Mouse (Mus musculus): ENCODE measurements around the gene Lman2. TPM values are rescaled to one million over a fixed set of nuclear protein-coding genes. Genes with fewer than 3 reads are reported as not detected.

The Lman2 gene
- total RNA-seq (2021) = 10 to 100 TPM; 47.5 to 51.0 TPM
- long read RNA-seq, experiment 1, full-length matches to known transcripts = 112 of 127 reads
- long read RNA-seq, experiment 1, partial matches to known transcripts = 5 of 127 reads
- long read RNA-seq, experiment 1, other reads (novel, unspliced or antisense) = 10 of 127 reads
- long read RNA-seq, experiment 2, full-length matches to known transcripts = 119 of 129 reads
- long read RNA-seq, experiment 2, partial matches to known transcripts = 4 of 129 reads
- long read RNA-seq, experiment 2, other reads (novel, unspliced or antisense) = 6 of 129 reads

DNA sequence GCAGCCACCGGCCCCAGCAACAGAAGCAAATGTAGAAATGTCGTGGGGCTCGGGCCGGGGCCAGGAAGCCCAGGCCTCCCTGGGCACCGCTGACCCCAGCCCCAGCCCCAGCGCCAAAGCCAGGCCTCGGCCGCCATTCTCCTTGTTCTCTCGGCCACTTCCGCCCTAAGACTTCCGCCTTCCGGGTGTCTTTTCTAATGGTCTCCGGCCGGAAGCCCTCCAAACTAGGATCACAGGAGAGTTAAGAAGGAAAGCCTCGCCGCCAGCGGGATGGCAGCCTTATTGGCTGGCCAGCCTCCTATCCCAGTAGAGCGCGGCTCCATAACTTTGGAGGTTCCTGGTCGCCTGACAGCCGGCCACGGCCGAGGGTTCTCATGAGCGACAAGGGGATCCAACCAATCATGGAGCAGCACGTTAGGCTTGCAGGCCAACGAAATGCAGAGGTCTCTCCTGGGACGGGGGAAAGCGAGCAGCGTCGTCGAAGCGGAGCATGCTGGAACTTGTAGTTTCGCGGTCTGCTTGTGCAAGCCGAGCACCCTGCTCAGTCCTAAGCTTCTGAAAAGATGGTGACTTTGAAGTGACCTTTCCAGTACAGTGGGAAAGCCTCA lies at the start of gene Lman2:
Lman2 (minus strand) TSS at position 331 of the 608 bp plus-strand sequence.
- DNase-seq (ENCODE audit: low spot score in 2 of 2) = peak; percentile 98 to 99
- intact Hi-C loops (cut with DNase I) = no loop called here

DNA sequence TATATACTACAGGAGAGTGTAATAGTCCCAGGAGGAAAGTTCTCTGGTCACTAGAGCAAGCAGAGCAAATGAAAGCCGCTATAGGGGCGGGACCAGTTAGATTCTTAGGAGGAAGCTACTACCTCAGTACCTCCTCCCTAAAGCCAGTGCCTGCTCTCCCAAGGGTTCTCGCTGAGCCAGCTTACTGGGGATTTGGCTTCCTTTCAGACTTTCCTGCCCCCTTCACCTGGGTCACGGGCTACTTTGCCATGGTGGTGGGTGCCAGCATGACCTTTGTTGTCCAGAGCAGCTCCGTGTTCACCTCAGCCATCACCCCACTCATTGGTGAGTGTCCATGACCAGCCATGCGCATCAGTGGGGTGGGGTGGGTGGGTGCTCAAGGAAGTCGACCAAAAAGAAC lies 49.2 kb upstream of the Lman2 start:
- no peak for DNase-seq (ENCODE audit: low spot score in 2 of 2)
- intact Hi-C loops (cut with DNase I) = no loop called here

DNA sequence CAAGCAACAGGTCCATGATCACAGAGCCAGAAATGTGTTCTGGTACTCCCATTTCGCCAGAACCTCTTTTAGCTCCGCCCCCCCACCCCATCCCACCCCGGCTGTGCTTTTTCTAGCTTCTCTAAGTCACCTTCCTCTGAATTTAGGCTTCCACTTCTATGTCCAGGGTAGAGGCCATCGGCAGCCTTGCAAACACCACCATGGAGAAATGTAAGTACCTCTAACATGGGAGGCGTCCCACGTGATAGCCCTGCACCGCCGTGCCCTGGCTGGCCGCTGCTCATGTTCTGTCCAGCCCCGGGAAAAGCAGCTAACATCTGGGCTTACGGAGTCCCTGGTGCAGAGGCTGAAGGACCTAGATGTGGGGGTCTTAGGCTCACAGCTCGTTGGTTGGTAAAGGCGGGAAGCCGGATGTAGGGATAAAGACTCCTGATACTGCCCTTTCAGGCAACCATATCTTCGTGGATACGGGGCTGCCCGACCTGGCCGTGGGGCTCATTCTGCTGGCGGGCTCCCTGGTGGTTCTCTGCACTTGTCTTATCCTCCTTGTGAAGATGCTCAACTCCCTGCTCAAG lies 46.0 kb upstream of the Lman2 start:
- intact Hi-C loops (cut with DNase I) = no loop called here

DNA sequence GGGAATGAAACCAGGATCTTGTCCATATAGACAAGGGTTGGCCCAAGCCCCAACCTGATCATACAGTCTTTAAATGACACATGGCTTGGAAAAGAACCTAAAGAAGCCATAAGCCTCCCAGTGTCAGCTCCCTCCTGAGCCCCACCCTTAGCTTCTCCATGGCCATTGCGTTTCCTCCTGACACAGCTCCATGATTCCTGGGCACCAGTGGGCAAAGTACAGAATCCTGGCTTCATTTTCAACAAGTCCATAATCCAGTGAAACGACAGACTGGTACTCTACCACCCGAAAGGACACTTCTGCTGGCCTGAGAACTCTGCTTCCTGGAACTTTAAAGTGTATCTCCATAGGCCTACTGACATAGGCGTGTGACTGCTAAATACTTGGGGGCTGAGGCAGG lies 44.8 kb upstream of the Lman2 start:
- DNase-seq (ENCODE audit: low spot score in 2 of 2) = no peak
- intact Hi-C loops (cut with DNase I) = no loop called here

More for the DNA sequence above, 46.0 kb upstream of the Lman2 start:
- no peak for DNase-seq (ENCODE audit: low spot score in 2 of 2)

DNA sequence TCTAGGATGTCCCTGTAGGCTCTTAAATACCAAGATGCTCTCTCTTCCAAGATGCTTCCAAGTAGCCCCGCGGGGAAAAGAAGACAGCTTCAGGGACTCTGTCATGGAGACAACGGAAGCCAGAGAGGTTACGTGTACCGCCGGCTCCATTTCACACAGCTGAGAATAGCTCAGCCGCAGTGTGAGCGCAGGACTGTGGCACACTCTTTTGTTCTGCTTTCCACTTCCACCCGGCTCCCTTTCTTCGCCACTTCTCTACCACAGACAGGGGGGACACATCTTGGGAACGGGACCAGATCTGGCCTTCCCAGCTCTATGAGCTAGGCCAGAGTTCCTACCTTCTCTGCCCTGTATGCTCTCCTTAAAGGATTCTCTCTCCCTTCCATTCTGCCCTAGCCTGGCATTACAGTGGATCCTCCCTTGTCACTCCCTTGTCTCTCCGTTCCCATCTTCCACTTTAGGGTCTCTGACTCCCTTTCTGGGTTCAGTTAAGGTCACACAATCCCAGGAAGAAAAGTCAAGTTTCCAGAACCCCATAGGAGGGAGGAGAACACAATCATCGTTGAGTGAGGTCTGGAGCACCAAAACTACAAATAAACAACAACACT lies 43.3 kb upstream of the Lman2 start:
- no peak for DNase-seq (ENCODE audit: low spot score in 2 of 2)
- intact Hi-C loops (cut with DNase I) = loop anchor here (2.0 kb wide), 1 partner anchor 111 kb away; no protein-coding TSS in a partner anchor

DNA sequence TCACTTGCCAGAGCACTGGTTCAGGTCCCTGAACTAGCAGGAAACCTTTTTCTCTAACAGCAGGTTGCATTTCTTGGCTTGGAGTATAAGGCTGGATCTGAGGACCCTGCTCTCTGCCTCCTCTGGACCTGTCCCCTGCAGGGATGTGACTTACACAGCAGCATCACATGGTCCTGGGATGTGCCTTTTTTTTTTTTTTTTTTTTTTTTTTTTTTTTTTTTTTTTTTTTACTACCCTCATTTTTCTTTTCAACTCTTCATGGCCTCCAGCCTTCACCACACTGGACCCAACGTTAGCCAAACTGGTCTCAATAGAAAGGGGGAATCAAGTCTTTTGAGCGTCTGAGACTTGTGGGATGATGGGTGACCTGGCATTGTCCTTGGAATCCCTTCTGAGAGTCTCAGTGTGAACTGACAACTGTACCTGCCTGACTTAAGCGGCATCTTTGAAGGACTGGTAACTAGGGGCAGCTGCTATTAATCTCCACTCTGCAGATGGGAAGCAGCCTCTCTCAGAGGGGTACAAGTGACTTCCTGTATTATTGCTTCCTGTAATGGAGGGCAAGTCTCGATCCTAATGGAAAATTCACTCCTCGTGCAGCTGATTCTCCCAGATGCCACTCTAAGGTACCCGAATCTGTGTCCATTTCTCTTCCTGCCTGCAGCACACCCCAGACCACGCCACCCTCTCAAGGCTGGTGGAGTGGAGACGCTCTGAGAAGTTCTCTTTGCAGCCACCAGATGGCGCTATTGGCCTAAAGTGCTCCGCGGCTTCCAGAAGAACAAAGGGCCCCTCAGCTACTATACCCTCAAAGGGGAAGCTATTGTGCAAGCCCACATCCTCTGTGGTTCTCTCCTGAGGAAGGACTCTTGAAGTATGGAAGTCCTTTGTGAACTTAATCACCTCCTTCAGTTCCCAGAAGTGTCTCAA lies 42.5 kb upstream of the Lman2 start:
- peak; percentile 79 to 87 for DNase-seq (ENCODE audit: low spot score in 2 of 2)
- intact Hi-C loops (cut with DNase I) = loop anchor here (2.0 kb wide), 1 partner anchor 112 kb away; no protein-coding TSS in a partner anchor

DNA sequence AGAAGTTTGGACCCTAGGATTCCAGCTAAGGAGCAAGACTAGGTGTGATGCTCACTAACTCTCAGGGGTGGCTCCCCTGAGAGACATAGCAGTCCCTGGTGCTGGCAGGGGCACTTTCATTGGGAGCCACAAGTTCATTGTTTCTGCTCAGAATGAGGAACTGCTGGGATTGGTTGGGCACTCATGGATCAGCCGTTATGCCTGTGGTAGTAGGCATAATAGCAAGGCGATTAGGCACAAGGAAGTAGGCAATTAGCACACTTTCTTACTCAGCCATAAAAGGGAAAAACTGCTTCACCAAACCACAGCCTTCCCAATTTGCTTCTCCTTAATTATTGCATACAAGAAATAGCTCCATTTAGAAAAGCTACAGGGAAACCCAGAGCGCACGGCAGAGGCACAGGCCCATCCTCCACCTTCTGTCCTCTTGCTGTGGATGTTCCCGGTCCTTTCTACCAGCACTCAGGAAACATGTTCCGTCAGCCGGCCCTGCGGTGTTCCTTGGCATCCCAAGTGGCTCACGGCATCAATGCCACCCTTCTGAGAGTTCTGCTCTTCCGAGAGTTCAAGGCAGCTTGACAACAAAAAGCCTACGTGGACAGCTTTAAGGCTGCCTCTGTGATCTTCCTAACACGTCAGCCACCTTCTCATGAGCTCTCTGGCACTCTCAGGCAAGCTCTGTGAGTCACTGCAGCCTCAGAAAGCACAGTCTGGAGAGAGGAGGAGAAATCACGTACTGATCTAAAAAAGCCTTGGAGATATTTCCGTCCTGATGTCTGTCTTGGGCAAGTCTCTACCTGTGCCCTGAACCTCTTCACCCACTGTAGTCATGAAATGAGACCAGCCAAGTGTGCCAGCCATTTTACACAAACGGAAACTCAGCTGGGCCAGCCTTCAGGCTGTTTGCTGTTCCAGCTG lies 41.6 kb upstream of the Lman2 start:
- intact Hi-C loops (cut with DNase I) = loop anchor here (2.0 kb wide), 1 partner anchor 113 kb away; no protein-coding TSS in a partner anchor
- DNase-seq (ENCODE audit: low spot score in 2 of 2) = peak; percentile 49 to 62

DNA sequence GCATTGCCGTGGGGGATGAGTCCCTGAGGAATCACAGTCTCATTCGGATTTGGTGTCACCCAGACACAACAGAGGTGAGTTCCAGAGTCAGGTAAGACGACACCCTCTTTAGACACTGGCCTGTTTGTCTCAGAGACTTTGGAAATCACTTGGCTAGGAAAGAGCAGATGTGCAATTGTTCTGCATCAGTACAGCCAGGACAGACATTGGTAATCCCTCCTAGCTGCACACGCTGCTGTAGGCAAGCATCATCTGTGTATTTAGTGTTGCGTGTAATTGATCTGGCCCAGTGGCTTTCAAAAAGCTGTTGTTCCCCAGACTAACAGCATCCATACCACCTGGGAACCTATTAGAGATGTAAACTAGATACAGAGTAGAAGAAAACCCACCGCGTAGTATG lies 40.7 kb upstream of the Lman2 start:
- intact Hi-C loops (cut with DNase I) = no loop called here
- no peak for DNase-seq (ENCODE audit: low spot score in 2 of 2)

DNA sequence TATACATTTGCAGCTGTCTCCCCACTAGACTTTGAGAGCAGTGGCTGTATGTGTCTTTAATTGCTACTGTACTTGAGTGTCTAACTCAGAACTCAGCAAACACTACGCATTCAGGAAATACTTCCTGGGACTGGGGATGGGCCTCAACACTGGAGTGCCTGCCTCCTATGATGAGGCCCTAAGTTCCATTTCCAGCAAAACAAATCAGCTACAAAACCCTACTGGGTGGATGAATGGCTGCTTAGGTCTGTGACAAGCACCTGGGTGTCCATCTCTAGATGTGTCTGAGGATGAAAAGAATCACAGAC lies 37.4 kb upstream of the Lman2 start:
- DNase-seq (ENCODE audit: low spot score in 2 of 2) = no peak
- intact Hi-C loops (cut with DNase I) = no loop called here

DNA sequence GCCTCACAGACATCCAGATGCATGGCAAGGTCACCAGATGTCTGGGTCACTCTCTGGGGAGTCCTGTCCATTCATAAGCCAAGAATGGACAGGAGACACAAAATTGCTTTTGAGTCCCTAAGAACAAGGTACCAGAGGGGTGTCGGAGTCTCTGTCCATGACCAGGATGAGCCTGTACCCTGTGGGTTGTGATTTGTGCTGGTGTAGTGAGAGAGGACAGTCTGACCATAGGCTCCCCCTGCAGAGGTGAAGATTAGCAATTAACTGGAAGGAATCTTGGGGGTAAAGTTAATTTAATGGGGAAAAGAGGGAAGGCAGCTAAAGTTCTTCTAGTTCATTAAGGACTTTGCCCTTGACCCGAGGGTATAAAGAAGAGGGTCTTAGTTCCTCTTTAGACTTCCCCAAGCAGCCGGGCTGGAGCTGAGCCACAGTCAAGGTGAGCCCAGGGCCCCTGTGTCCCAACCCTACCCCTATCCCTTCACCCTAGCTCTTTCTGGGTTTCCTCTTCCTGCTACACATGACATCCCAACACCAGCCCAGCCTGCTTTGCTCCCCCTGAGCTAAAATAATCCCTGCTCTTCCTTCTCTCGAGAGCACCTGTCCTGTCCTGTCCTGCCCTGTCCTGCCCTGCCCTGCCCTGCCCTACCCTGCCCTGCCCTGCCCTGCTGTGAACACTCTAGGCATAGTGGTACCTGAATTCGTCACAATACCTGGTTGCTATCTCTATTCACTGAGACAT lies 36.9 kb upstream of the Lman2 start:
- intact Hi-C loops (cut with DNase I) = loop anchor here (5.0 kb wide), 1 partner anchor 62 kb away; no protein-coding TSS in a partner anchor
- no peak for DNase-seq (ENCODE audit: low spot score in 2 of 2)

DNA sequence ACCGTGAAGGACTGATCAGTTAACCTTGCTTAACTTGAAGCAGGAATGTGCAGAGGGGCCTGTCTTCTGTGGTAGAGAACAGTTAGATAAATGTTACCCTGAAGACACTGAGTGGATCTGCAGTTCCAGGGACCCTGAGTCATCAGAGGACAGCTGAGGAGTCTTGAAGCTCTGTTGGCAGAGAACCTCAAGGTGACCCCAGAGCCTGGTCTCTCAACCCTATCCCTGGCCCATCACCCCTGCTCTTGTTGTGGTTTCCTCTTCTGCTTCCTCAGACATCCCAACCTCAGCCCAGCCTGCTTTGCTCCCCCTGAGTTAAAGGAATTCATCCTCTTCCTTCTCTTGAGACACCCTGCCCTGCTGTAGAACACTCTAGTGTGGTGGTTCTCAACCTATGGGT lies 35.5 kb upstream of the Lman2 start, which contains the start of gene Slc34a1:
Slc34a1 (plus strand) TSS at position 100 of the 400 bp plus-strand sequence.
- no peak for DNase-seq (ENCODE audit: low spot score in 2 of 2)
- intact Hi-C loops (cut with DNase I) = loop anchor here (5.0 kb wide), 1 partner anchor 61 kb away; no protein-coding TSS in a partner anchor

DNA sequence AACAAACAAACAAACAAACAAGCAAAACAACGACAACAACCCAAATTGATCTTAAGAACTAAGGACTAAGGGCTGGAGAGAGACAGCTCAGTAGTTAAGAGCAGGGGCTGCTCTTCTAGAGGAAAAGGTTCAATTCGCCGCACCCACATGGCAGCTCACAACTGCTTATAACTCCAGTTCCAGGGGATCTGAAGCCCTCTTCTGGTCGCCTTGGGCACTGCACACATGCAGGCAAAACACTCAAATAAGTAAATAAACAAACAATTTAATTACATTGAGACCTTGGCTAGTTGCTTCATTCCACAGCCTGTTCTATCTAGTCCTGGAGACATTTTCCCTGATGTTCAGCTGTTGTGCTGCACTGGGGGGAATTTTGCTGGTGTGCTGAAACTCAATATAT lies 30.4 kb upstream of the Lman2 start:
- no peak for DNase-seq (ENCODE audit: low spot score in 2 of 2)
- intact Hi-C loops (cut with DNase I) = no loop called here

DNA sequence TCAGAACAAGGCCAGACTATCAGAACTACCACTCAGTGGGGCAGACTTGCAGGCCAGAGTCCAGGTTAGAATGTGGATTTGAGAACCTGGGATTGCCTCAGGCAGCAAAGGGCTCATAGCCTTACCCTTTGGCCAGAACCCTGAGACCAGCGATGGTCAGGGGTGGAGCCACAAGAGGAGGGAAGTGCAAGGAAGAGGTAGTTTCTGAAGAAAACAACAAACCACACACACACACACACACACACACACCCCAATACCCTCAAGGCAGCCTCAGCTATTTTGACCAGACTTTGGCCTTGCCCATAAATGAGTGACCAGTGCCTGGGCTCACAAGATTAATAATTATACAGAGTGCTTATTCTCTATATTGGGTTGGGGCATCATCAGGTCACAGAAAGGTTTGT lies 29.0 kb upstream of the Lman2 start:
- no peak for DNase-seq (ENCODE audit: low spot score in 2 of 2)
- intact Hi-C loops (cut with DNase I) = no loop called here

DNA sequence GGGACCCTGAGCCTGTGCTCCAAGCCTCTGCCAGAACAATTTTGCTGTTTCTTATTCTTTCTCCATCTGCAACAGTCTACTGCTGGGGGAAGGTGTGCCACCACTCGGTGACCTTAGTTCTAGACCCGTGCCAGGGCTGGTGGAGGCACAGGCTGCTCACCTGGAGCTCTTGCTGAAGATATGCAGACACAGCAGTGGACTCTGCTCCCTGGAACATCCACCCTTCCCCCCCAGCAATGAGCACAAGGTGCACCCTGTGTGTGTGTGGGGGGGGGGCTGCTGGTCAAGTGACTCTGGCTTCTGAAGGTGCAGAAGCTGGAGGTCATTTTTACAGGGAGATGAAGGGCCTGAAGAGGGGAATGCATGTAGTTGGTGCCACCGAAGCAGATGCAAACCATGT lies 28.1 kb upstream of the Lman2 start:
- intact Hi-C loops (cut with DNase I) = no loop called here
- no peak for DNase-seq (ENCODE audit: low spot score in 2 of 2)

DNA sequence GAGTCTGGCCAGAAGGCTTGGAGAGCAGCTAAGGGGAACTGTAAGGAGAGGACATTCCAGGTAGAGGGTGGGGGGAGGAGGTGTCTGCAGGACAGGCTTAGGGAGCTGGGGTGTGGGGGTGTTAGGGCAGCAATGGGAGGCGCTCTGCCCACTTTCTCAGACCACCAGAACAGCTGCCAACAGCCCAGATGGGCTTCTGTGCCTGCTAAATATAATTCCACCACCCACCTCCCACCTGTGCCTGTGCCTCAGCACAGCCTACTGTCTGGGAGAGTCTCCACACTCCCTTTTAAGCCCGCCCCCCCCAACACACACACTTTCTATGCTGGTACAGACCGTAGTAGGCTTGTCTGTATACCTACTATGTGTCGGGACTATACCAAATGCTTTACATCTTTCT lies 19.2 kb upstream of the Lman2 start:
- DNase-seq (ENCODE audit: low spot score in 2 of 2) = peak; percentile 80 to 86
- intact Hi-C loops (cut with DNase I) = no loop called here

DNA sequence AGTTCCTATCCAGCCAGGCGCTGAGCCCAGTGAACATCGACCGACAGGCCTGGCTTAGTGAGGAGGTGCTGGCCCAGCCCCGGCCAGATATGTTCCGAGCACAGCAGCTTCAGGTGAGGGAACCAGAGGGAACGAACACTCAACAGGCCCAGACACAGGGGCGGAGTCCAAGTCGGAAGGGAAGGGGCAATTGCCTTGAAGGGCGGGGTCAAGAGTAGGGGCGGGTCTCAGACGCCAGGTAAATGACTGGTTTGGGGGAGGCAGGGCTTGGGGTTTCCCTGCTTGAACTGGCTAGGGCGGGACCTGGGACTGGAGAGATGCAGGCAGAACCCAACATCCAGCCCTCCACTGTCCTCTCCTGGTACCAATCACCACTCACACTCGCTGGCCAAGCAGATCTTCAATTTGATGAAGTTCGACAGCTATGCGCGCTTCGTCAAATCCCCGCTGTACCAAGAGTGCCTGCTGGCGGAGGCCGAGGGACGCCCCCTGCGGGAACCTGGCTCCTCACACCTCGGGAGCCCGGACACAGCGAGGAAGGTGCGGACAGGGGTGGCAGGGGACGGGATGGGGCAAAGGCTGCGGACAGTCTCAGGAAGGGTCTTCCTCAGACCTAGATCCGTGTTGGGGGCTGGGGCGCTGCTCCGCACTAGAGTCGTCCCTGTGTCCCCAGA lies 16.5 kb upstream of the Lman2 start:
- no peak for DNase-seq (ENCODE audit: low spot score in 2 of 2)
- intact Hi-C loops (cut with DNase I) = no loop called here

DNA sequence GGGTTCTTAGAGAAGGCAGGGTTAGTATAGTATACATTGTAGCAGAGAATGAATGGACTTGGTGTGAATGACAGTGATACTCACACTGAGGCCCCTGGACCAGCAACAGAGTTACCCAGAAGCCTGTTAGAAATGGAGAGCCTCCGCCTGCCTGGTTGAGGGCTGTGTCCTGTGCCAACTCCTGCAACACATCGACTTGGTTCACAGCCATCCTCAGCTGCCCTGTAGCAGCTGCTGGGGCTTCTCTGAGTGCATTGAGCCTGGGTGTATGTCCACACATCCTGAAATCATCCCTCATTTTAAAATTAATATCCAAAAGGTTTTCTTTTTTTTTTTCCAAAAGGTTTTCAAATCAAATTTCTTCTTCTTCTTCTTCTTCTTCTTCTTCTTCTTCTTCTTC lies 13.3 kb upstream of the Lman2 start:
- no peak for DNase-seq (ENCODE audit: low spot score in 2 of 2)

More for the DNA sequence above, 13.3 kb upstream of the Lman2 start:
- intact Hi-C loops (cut with DNase I) = no loop called here

Data from left cerebral cortex, postnatal 14 days (tissue).